Mouse (Mus musculus): ENCODE results near the gene Atp13a1. TPM values are rescaled to one million over a fixed set of nuclear protein-coding genes. Genes with fewer than 3 reads are reported as not detected.

Atp13a1 gene
- polyA plus RNA-seq, 1 experiment from 2014 or later: 50.1 TPM

- Histone ChIP-seq H3K36me3 (ENCODE audit: control insufficient read depth, insufficient read depth, low read length) (peaks cover 62% of the 10 kb centered on the region), H3K9ac (ENCODE audit: low read depth, low read length) (no peak overlapping the region), H3K27ac (ENCODE audit: low read depth, low read length) (no peak overlapping the region), H3K9me3 (ENCODE audit: control insufficient read depth, low read length) (no peaks in the 10 kb centered on the region), H3K27me3 (replicated peaks; ENCODE audit: control insufficient read depth, insufficient read depth, low read length) (no peaks in the 10 kb centered on the region), H3K4me3 (ENCODE audit: low read length) (no peak overlapping the region), H3K4me2 (ENCODE audit: low read length) (no peak overlapping the region), H3K4me1 (ENCODE audit: control insufficient read depth, insufficient read depth, low read depth, low read length) (peaks cover 3% of the 10 kb centered on the region; the same call in 1 of the 2 replicates)
- WGBS: 97% methylated on average over 10 of the region's 10 CpGs
- no peak for ATAC-seq
Measured at GRCm38 (mm10) chr8:69805086-69805485, 14.1 kb downstream of the Atp13a1 start.

GRCm38 (mm10) chr8:69805491-69805890 is 14.5 kb downstream of the Atp13a1 start:
- Histone ChIP-seq H3K27me3 (replicated peaks; ENCODE audit: control insufficient read depth, insufficient read depth, low read length) (no peaks in the 10 kb centered on the region), H3K9me3 (ENCODE audit: control insufficient read depth, low read length) (no peaks in the 10 kb centered on the region), H3K27ac (ENCODE audit: low read depth, low read length) (no peak overlapping the region), H3K4me2 (ENCODE audit: low read length) (no peak overlapping the region), H3K36me3 (ENCODE audit: control insufficient read depth, insufficient read depth, low read length) (peaks cover 58% of the 10 kb centered on the region), H3K4me3 (ENCODE audit: low read length) (no peak overlapping the region), H3K4me1 (ENCODE audit: control insufficient read depth, insufficient read depth, low read depth, low read length) (peaks cover 3% of the 10 kb centered on the region; the same call in 1 of the 2 replicates), H3K9ac (ENCODE audit: low read depth, low read length) (no peak overlapping the region)
- 92% methylated on average over 9 of the region's 9 CpGs for WGBS
- ATAC-seq: no peak

DNA sequence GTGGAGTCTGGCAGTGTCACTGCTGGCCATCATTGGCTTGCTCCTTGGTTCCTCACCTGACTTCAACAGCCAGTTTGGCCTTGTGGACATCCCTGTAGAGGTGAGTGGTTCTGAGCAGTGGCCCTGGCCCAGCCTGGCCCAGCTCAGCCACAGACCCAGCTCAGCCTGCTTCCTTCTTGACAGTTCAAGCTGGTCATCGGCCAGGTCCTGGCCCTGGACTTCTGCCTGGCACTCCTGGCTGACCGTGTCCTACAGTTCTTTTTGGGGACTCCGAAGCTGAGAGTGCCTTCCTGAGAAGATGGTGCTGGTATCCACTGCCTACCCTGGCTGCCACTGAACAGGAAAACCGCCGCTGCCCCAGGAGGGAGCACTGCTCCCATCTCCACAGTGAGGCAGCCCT is 16.3 kb downstream of the Atp13a1 start:
- Histone ChIP-seq H3K4me1 (ENCODE audit: control insufficient read depth, insufficient read depth, low read depth, low read length) (peaks cover 3% of the 10 kb centered on the region; the same call in 1 of the 2 replicates), H3K27me3 (replicated peaks; ENCODE audit: control insufficient read depth, insufficient read depth, low read length) (no peaks in the 10 kb centered on the region), H3K27ac (ENCODE audit: low read depth, low read length) (no peak overlapping the region), H3K4me2 (ENCODE audit: low read length) (no peak overlapping the region), H3K4me3 (ENCODE audit: low read length) (no peak overlapping the region), H3K36me3 (ENCODE audit: control insufficient read depth, insufficient read depth, low read length) (peaks cover 51% of the 10 kb centered on the region), H3K9ac (ENCODE audit: low read depth, low read length) (no peak overlapping the region), H3K9me3 (ENCODE audit: control insufficient read depth, low read length) (no peaks in the 10 kb centered on the region)
- ATAC-seq: no peak
- WGBS: 95% methylated on average over 5 of the region's 5 CpGs

- peak within 1 kb of the TSS; percentile 69 for H3K4me3 ChIP-seq (ENCODE audit: low read length)
- WGBS: 5% methylated on average over 28 of the region's 28 CpGs
- peaks cover 3% of the 10 kb centered on the region; the same call in 1 of the 2 replicates for H3K4me1 ChIP-seq (ENCODE audit: control insufficient read depth, insufficient read depth, low read depth, low read length)
- peaks cover 44% of the 10 kb centered on the region for H3K36me3 ChIP-seq (ENCODE audit: control insufficient read depth, insufficient read depth, low read length)
- no peaks in the 10 kb centered on the region for H3K27me3 ChIP-seq (replicated peaks; ENCODE audit: control insufficient read depth, insufficient read depth, low read length)
- H3K27ac ChIP-seq (ENCODE audit: low read depth, low read length): peak within 1 kb of the TSS; percentile 66
- H3K4me2 ChIP-seq (ENCODE audit: low read length): peak within 1 kb of the TSS; percentile 79
- H3K9me3 ChIP-seq (ENCODE audit: control insufficient read depth, low read length): no peaks in the 10 kb centered on the region
- peak within 1 kb of the TSS; percentile 82 for H3K9ac ChIP-seq (ENCODE audit: low read depth, low read length)
- peak; percentile 73 for ATAC-seq
Measured at GRCm38 (mm10) chr8:69808094-69808863, 17.3 kb downstream of the Atp13a1 start, which contains the start of gene Gmip. Gmip (plus strand) TSS chr8:69808679.

GRCm38 (mm10) chr8:69808864-69809403 is 18.0 kb downstream of the Atp13a1 start:
- peak overlapping the region; percentile 79 for H3K4me2 ChIP-seq (ENCODE audit: low read length)
- H3K4me3 ChIP-seq (ENCODE audit: low read length): peak overlapping the region; percentile 69
- no peaks in the 10 kb centered on the region for H3K27me3 ChIP-seq (replicated peaks; ENCODE audit: control insufficient read depth, insufficient read depth, low read length)
- H3K9me3 ChIP-seq (ENCODE audit: control insufficient read depth, low read length): no peaks in the 10 kb centered on the region
- WGBS: 2% methylated on average over 23 of the region's 23 CpGs
- peaks cover 3% of the 10 kb centered on the region; the same call in 1 of the 2 replicates for H3K4me1 ChIP-seq (ENCODE audit: control insufficient read depth, insufficient read depth, low read depth, low read length)
- peak; percentile 66 for ATAC-seq
- H3K27ac ChIP-seq (ENCODE audit: low read depth, low read length): peak overlapping the region; percentile 66
- peak overlapping the region; percentile 82 for H3K9ac ChIP-seq (ENCODE audit: low read depth, low read length)
- peaks cover 39% of the 10 kb centered on the region for H3K36me3 ChIP-seq (ENCODE audit: control insufficient read depth, insufficient read depth, low read length)

DNA sequence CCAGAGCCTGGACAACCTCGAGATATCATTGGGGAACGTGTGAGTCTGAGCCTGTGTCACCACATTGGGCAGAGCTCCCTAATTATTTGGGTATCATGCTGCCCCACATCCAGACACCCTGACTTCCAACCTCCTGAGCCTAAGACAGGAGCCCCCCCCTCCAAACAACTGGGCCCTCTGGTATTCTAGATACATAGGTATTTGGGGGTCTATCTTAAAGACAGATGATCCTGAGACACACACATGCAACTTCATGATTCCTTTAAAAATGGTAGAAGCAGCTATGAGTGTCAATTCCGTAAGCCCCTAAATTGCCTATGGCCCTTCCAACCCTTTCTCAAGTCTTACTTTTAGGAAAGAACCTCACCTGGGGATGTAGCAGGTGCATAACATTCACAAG is 18.9 kb downstream of the Atp13a1 start:
- Histone ChIP-seq H3K4me1 (ENCODE audit: control insufficient read depth, insufficient read depth, low read depth, low read length) (peaks cover 3% of the 10 kb centered on the region; the same call in 1 of the 2 replicates), H3K27ac (ENCODE audit: low read depth, low read length) (no peak overlapping the region), H3K27me3 (replicated peaks; ENCODE audit: control insufficient read depth, insufficient read depth, low read length) (no peaks in the 10 kb centered on the region), H3K4me2 (ENCODE audit: low read length) (peak overlapping the region; percentile 79), H3K36me3 (ENCODE audit: control insufficient read depth, insufficient read depth, low read length) (peaks cover 45% of the 10 kb centered on the region), H3K9ac (ENCODE audit: low read depth, low read length) (no peak overlapping the region; the same call in 1 of the 2 replicates), H3K4me3 (ENCODE audit: low read length) (peak overlapping the region; percentile 69; the same call in 1 of the 2 replicates), H3K9me3 (ENCODE audit: control insufficient read depth, low read length) (no peaks in the 10 kb centered on the region)
- no peak for ATAC-seq
- WGBS: 70% methylated on average over 3 of the region's 3 CpGs

- no peaks in the 10 kb centered on the region for H3K27me3 ChIP-seq (replicated peaks; ENCODE audit: control insufficient read depth, insufficient read depth, low read length)
- H3K9me3 ChIP-seq (ENCODE audit: control insufficient read depth, low read length): no peaks in the 10 kb centered on the region
- WGBS: 95% methylated on average over 2 of the region's 2 CpGs
- no peak overlapping the region for H3K27ac ChIP-seq (ENCODE audit: low read depth, low read length)
- no peak overlapping the region for H3K4me3 ChIP-seq (ENCODE audit: low read length)
- H3K4me1 ChIP-seq (ENCODE audit: control insufficient read depth, insufficient read depth, low read depth, low read length): no peaks in the 10 kb centered on the region
- no peak overlapping the region for H3K4me2 ChIP-seq (ENCODE audit: low read length)
- H3K36me3 ChIP-seq (ENCODE audit: control insufficient read depth, insufficient read depth, low read length): peaks cover 36% of the 10 kb centered on the region
- H3K9ac ChIP-seq (ENCODE audit: low read depth, low read length): no peak overlapping the region
- no peak for ATAC-seq
Measured at GRCm38 (mm10) chr8:69814881-69815280, 23.9 kb downstream of the Atp13a1 start.

DNA sequence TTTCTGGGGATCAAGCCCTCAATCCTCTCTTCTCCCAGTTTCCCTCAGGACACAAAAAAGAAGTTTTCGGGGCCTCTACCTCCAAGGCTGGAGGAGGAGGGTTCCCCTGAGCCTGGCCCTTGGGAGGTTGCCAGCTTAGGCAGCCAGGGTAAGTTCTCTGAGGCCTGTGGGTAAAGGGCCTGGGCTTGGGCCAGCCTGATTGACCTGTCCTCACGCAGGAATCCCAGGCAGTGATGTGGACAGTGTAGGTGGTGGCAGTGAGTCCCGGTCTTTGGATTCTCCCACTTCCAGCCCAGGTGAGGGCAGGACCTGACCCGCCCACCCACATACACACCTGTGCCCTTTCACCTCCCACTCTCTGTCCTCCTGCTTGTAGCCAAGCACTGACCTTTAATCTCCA is 24.4 kb downstream of the Atp13a1 start:
- no peak overlapping the region for H3K4me3 ChIP-seq (ENCODE audit: low read length)
- WGBS: 93% methylated on average over 4 of the region's 4 CpGs
- no peaks in the 10 kb centered on the region for H3K27me3 ChIP-seq (replicated peaks; ENCODE audit: control insufficient read depth, insufficient read depth, low read length)
- no peaks in the 10 kb centered on the region for H3K4me1 ChIP-seq (ENCODE audit: control insufficient read depth, insufficient read depth, low read depth, low read length)
- no peak overlapping the region for H3K4me2 ChIP-seq (ENCODE audit: low read length)
- no peak overlapping the region for H3K27ac ChIP-seq (ENCODE audit: low read depth, low read length)
- no peaks in the 10 kb centered on the region for H3K9me3 ChIP-seq (ENCODE audit: control insufficient read depth, low read length)
- H3K36me3 ChIP-seq (ENCODE audit: control insufficient read depth, insufficient read depth, low read length): peaks cover 36% of the 10 kb centered on the region
- no peak overlapping the region for H3K9ac ChIP-seq (ENCODE audit: low read depth, low read length)
- ATAC-seq: no peak

DNA sequence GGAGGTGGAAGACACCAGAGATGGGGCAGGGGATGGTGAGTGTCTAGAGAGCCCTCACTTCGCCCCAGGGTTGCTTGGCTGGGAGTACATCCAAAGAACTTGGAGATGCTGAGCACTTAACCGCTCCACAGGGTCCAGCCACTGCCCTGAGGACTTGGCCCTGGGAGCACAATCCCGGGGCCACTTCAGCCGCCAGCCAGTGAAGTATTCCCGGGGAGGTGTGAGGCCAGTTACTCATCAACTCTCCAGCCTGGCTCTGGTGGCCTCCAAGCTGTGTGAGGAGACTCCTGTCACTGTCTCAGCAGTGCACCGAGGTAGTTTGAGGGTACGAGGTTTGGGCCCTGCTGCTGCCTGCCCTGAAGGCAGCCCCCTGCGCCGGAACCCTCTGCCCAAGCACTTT is 29.5 kb downstream of the Atp13a1 start:
- Histone ChIP-seq H3K4me2 (ENCODE audit: low read length) (no peak overlapping the region), H3K4me1 (ENCODE audit: control insufficient read depth, insufficient read depth, low read depth, low read length) (peaks cover 24% of the 10 kb centered on the region), H3K27me3 (replicated peaks; ENCODE audit: control insufficient read depth, insufficient read depth, low read length) (no peaks in the 10 kb centered on the region), H3K9ac (ENCODE audit: low read depth, low read length) (no peak overlapping the region), H3K9me3 (ENCODE audit: control insufficient read depth, low read length) (no peaks in the 10 kb centered on the region), H3K36me3 (ENCODE audit: control insufficient read depth, insufficient read depth, low read length) (peaks cover 19% of the 10 kb centered on the region), H3K4me3 (ENCODE audit: low read length) (no peak overlapping the region), H3K27ac (ENCODE audit: low read depth, low read length) (no peak overlapping the region)
- no peak for ATAC-seq
- 83% methylated on average over 9 of the region's 9 CpGs for WGBS
